Mouse (Mus musculus) midbrain, embryonic 11.5 days (tissue): ENCODE data around the gene Syf2. TPM values are rescaled to one million over a fixed set of nuclear protein-coding genes. Genes with fewer than 3 reads are reported as not detected.

ENCODE experiments used
- ATAC-seq: fragments of 200-750 bp; cut with Nextera tagmentation; 2 replicates; pipeline ENCODE4 v1.8.0; 2017; ENCODE audit warnings: moderate TSS enrichment, moderate library complexity; ENCODE audit not compliant: low FRiP score
- DNase-seq: peaks from one replicate; pipeline ENCODE4 v3.0.0; 2015; ENCODE audit warnings: low spot score; ENCODE audit errors: missing footprints
- H3K27ac ChIP-seq: fragments of 300-500 bp; sonication (generic); 2 replicates; pipeline ENCODE4 v1.5.1; 2014; ENCODE audit warnings: low read depth, low read length
- H3K27me3 ChIP-seq: fragments of 300-500 bp; sonication (generic); 2 replicates; pipeline ENCODE4 v1.6.1; 2014; ENCODE audit warnings: mild to moderate bottlenecking, low read length, moderate library complexity, mixed read lengths; ENCODE audit not compliant: control insufficient read depth, insufficient read depth
- H3K36me3 ChIP-seq: fragments of 300-500 bp; sonication (generic); 2 replicates; pipeline ENCODE4 v1.6.1; 2014; ENCODE audit warnings: mild to moderate bottlenecking, low read length, moderate library complexity, mixed read lengths; ENCODE audit not compliant: control insufficient read depth, insufficient read depth
- H3K4me1 ChIP-seq: fragments of 300-500 bp; sonication (generic); 2 replicates; pipeline ENCODE4 v1.6.1; 2014; ENCODE audit warnings: low read length; ENCODE audit not compliant: control insufficient read depth, insufficient read depth
- H3K4me2 ChIP-seq: fragments of 300-500 bp; sonication (generic); 2 replicates; pipeline ENCODE4 v1.6.1; 2014; ENCODE audit warnings: mild to moderate bottlenecking, moderate library complexity
- H3K4me3 ChIP-seq: fragments of 300-500 bp; sonication (generic); 2 replicates; pipeline ENCODE4 v1.5.1; 2014; ENCODE audit warnings: low read depth, low read length
- H3K9ac ChIP-seq: fragments of 300-500 bp; sonication (generic); 2 replicates; pipeline ENCODE4 v1.6.1; 2014; ENCODE audit warnings: low read length
- H3K9me3 ChIP-seq: fragments of 300-500 bp; sonication (generic); 2 replicates; pipeline ENCODE4 v1.6.1; 2016; ENCODE audit warnings: low read length; ENCODE audit not compliant: control insufficient read depth
- whole genome bisulfite sequencing: fragments of 180-500 bp; shearing (Covaris S2); extraction: QIAGEN DNeasy Blood & Tissue Kit; methylation state at CpG from one replicate; pipeline ENCODE4 v1.1.7; 2014; 5-methylcytosine and 5-hydroxymethylcytosine counted together
- polyA plus RNA-seq: library from polyadenylated mRNA; unstranded; fragments of >200 nt; fragmentation: Nextera tagmentation; extraction: Ambion mirVana; gene quantifications from 2 replicates; pipeline ENCODE4 v1.2.1, GENCODE M21; 2014

Syf2 gene
- polyA plus RNA-seq, 1 experiment from 2014 or later, result 76.7 TPM

GRCm38 (mm10) chr4:134913413-134913812, 17.3 kb upstream of the Syf2 start:
- ATAC-seq, result no peak

GRCm38 (mm10) chr4:134914122-134914863, 16.4 kb upstream of the Syf2 start:
- Histone ChIP-seq H3K4me2 (peak overlapping the region; percentile 69), H3K27me3 (no peaks in the 10 kb centered on the region), H3K4me3 (peak overlapping the region; percentile 87), H3K27ac (peak overlapping the region; percentile 71), H3K9me3 (no peaks in the 10 kb centered on the region), H3K9ac (peak overlapping the region; percentile 88), H3K36me3 (peaks cover 7% of the 10 kb centered on the region; the same call in 1 of the 2 replicates), H3K4me1 (peaks cover 12% of the 10 kb centered on the region; the same call in 1 of the 2 replicates)
- DNase-seq (peak; percentile 82), ATAC-seq (peak; percentile 77)
- 1% methylated on average over 43 of the region's 43 CpGs for WGBS

More at GRCm38 (mm10) chr4:134913413-134913812, 17.3 kb upstream of the Syf2 start:
- Histone ChIP-seq H3K27ac (no peak overlapping the region), H3K36me3 (peaks cover 11% of the 10 kb centered on the region; the same call in 1 of the 2 replicates), H3K9ac (no peak overlapping the region), H3K27me3 (no peaks in the 10 kb centered on the region), H3K4me3 (no peak overlapping the region), H3K4me1 (peaks cover 12% of the 10 kb centered on the region; the same call in 1 of the 2 replicates), H3K4me2 (peak overlapping the region; percentile 69; the same call in 1 of the 2 replicates), H3K9me3 (no peaks in the 10 kb centered on the region)
- DNase-seq, result peak; percentile 90
- 31% methylated on average over 3 of the region's 3 CpGs for WGBS

- H3K9me3 ChIP-seq, result no peaks in the 10 kb centered on the region
- ATAC-seq, result peak; percentile 92
- H3K4me2 ChIP-seq, result peak within 1 kb of the TSS; percentile 69
- peak within 1 kb of the TSS; percentile 71 for H3K27ac ChIP-seq
- WGBS, result under 1% methylated on average over 25 of the region's 25 CpGs
- peaks cover 4% of the 10 kb centered on the region; the same call in 1 of the 2 replicates for H3K36me3 ChIP-seq
- peaks cover 12% of the 10 kb centered on the region; the same call in 1 of the 2 replicates for H3K4me1 ChIP-seq
- H3K9ac ChIP-seq, result peak within 1 kb of the TSS; percentile 88
- DNase-seq, result peak; percentile 98
- peak within 1 kb of the TSS; percentile 87 for H3K4me3 ChIP-seq
- no peaks in the 10 kb centered on the region for H3K27me3 ChIP-seq
Observed at GRCm38 (mm10) chr4:134914864-134915209, 15.9 kb upstream of the Syf2 start, which contains the start of gene Tmem50a. TSS of gene Tmem50a (minus strand) at chr4:134915024.

- no peaks in the 10 kb centered on the region for H3K27me3 ChIP-seq
- WGBS, result 63% methylated on average over 14 of the region's 14 CpGs
Observed at GRCm38 (mm10) chr4:134915223-134916050, 15.3 kb upstream of the Syf2 start.

GRCm38 (mm10) chr4:134917194-134917593, 13.5 kb upstream of the Syf2 start:
- Histone ChIP-seq H3K4me3 (no peak overlapping the region), H3K27me3 (no peaks in the 10 kb centered on the region), H3K36me3 (no peaks in the 10 kb centered on the region), H3K9ac (no peak overlapping the region), H3K4me1 (peaks cover 12% of the 10 kb centered on the region; the same call in 1 of the 2 replicates), H3K27ac (no peak overlapping the region), H3K9me3 (no peaks in the 10 kb centered on the region), H3K4me2 (no peak overlapping the region)
- ATAC-seq, result no peak
- WGBS, result 74% methylated on average over 3 of the region's 3 CpGs
- DNase-seq, result no peak

More at GRCm38 (mm10) chr4:134915223-134916050, 15.3 kb upstream of the Syf2 start:
- Histone ChIP-seq H3K27ac (no peak overlapping the region), H3K4me1 (peaks cover 12% of the 10 kb centered on the region; the same call in 1 of the 2 replicates), H3K9me3 (no peaks in the 10 kb centered on the region), H3K4me2 (peak overlapping the region; percentile 69), H3K4me3 (peak overlapping the region; percentile 87; the same call in 1 of the 2 replicates), H3K9ac (peak overlapping the region; percentile 88), H3K36me3 (peaks cover 4% of the 10 kb centered on the region; the same call in 1 of the 2 replicates)
- peak; percentile 55 for ATAC-seq
- DNase-seq, result no peak

GRCm38 (mm10) chr4:134918381-134918780, 12.3 kb upstream of the Syf2 start:
- no peak for DNase-seq
- Histone ChIP-seq H3K9ac (no peak overlapping the region), H3K4me3 (no peak overlapping the region), H3K4me1 (peaks cover 8% of the 10 kb centered on the region; the same call in 1 of the 2 replicates), H3K27me3 (no peaks in the 10 kb centered on the region), H3K36me3 (no peaks in the 10 kb centered on the region), H3K27ac (no peak overlapping the region), H3K9me3 (no peaks in the 10 kb centered on the region), H3K4me2 (no peak overlapping the region)
- ATAC-seq, result no peak
- WGBS, result 79% methylated on average over 7 of the region's 7 CpGs

- no peak overlapping the region for H3K27ac ChIP-seq
- no peaks in the 10 kb centered on the region for H3K9me3 ChIP-seq
- DNase-seq (no peak), ATAC-seq (no peak)
- no peak overlapping the region for H3K4me3 ChIP-seq
- H3K9ac ChIP-seq, result no peak overlapping the region
- no peak overlapping the region for H3K4me2 ChIP-seq
- WGBS, result 48% methylated on average over 12 of the region's 12 CpGs
- no peaks in the 10 kb centered on the region for H3K27me3 ChIP-seq
- peaks cover 6% of the 10 kb centered on the region for H3K4me1 ChIP-seq
- no peaks in the 10 kb centered on the region for H3K36me3 ChIP-seq
Observed at GRCm38 (mm10) chr4:134919733-134920540, 10.8 kb upstream of the Syf2 start.

GRCm38 (mm10) chr4:134920631-134921030, 10.1 kb upstream of the Syf2 start:
- no peak overlapping the region for H3K27ac ChIP-seq
- peaks cover 5% of the 10 kb centered on the region for H3K36me3 ChIP-seq
- H3K9me3 ChIP-seq, result no peaks in the 10 kb centered on the region
- 93% methylated on average over 6 of the region's 6 CpGs for WGBS
- peaks cover 9% of the 10 kb centered on the region for H3K4me1 ChIP-seq
- no peak overlapping the region for H3K4me2 ChIP-seq
- no peak for ATAC-seq
- H3K4me3 ChIP-seq, result no peak overlapping the region
- H3K27me3 ChIP-seq, result no peaks in the 10 kb centered on the region
- DNase-seq, result no peak
- no peak overlapping the region for H3K9ac ChIP-seq
